Mouse (Mus musculus) heart, adult 11 months (tissue): ENCODE results near the gene Dip2b.

ENCODE experiments used
- DNase-seq: peaks from one replicate; pipeline ENCODE4 v3.0.0; 2022

The Dip2b gene

DNA sequence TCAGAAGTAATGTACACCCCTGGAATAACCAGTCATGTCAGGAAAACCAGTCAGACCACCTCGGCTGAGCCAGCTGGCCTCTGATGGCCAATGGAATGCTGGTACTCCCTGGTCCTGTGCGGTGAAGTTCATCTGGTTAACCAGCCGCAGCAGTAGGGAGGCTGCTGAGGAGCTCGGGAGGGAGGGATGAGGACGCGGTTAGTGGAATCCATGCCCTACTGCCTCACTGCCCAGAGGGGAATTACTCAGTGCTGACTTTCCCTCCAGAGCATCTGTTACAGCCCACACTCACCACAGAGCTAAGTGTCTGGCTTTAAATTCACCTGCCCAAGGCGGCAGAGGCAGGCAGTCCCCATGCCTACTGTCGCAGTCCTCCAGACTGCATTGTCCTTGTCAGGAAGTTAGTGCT, 51.2 kb downstream of the Dip2b start:
- DNase-seq, result no peak

DNA sequence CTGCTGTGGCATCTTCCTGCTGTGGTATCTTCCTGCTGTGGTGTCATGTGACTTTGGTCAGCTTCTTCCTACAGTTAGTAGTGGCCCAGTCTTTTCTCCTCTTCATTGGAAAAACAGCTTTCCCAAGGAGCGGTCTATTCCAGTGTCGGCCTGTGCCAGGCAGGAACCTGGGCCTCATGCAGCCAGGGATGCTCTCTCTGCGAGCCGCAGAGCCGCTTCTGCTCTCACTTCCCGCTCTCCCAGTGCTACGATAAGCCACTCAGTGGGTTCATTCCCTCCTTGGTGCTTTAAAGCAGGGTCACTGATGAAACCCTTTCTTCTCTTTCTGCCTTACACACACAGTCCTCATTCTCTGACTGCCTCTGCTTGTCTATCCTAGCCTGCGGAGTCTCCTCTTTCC, 53.4 kb downstream of the Dip2b start:
- no peak for DNase-seq

GRCm38 (mm10) chr15:100092258-100092657, 53.8 kb downstream of the Dip2b start:
- no peak for DNase-seq

DNA sequence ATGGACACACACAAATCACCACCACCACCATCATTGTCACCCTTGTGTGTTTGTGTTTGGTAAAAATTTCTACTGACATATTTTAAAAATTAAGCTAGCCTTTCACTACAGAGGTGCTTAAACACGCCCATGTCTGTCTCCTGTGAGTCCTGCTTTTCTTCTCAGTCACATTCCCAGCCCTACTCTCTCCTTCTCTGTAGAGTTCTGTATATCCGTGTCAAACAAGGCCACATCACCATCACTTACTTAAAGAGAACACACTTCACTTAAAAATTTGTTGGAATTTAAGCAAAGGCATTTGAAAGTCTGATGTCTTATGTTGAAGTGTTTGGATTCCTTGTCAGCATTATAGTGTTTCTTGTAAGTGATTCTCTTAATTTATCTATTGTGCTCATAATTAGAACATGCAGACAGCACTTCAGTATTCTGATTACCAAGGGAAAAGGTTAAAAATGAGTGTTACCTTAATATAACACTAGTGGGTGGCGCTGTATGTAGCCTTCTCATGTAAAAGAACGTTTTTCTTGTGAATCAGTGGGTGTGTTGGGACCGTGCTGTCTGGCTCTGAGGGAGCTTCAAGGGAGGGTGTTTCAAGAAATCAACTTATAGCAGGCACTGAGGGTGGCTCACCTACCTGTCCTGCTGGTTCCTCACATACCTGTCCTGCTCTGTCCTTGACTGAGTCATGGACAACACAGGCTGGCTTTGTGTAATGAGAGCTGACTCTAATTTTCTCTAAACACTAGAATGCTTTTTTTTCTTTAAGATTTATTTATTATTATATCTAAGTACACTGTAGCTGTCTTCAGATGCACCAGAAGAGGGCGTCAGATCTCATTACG, 58.3 kb downstream of the Dip2b start:
- DNase-seq, result no peak

DNA sequence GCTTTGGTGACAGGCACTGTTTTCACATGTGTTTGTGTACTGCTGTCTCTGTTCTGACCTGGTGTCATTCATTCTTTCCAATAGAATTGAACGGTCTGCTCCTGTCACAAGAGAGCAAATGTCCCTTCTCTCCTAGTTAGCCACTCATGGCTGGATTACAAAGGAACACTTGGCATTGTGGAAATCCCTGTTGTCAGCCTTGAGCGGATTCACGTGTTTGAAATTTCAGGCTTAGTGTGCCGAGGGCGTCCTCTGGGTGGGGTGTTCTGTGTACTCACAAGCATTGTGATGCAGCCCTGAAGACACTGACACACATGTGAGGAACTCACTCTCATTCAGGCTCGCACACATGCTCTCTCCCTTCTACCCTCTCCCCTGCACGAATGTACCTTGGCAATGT, 61.9 kb downstream of the Dip2b start:
- DNase-seq, result no peak

DNA sequence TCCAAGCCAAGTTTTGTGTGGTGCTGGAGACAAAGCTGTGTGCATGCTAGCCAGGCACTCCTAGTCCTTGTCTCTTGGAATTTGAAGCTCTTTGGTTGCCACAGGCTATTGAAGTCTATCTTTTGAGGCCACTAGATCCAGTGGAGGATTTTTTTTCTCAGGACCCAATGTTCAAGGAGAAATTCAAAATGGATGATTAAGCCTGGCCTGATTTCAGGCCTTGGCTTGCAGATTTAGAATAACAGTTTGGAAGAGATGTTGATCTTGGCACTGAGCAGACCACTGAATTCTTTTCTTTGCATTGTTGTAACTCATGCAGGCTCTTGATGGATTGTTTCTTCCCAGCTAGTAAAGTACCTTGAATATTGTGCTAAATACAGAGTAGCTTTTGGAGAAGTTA, 62.7 kb downstream of the Dip2b start:
- no peak for DNase-seq

DNA sequence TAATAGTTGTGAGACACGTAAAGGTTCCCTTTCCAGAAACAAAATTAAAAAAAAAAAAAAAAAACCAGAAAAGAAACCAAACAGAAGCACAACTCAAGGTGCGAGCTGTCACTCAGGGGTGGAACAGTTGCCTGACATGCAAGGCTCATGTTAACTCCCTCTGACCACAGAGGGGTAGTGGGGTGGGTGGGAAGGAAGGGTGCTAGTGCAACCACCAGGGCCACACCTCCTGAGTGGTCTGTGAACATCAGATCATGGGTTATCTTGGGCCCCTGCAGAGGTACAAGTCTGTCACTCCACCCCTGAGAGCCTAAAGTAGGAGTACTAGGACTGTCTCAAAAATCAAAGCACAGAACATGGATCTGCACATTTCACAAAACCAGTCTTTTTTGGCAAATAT, 65.7 kb downstream of the Dip2b start:
- DNase-seq, result no peak

DNA sequence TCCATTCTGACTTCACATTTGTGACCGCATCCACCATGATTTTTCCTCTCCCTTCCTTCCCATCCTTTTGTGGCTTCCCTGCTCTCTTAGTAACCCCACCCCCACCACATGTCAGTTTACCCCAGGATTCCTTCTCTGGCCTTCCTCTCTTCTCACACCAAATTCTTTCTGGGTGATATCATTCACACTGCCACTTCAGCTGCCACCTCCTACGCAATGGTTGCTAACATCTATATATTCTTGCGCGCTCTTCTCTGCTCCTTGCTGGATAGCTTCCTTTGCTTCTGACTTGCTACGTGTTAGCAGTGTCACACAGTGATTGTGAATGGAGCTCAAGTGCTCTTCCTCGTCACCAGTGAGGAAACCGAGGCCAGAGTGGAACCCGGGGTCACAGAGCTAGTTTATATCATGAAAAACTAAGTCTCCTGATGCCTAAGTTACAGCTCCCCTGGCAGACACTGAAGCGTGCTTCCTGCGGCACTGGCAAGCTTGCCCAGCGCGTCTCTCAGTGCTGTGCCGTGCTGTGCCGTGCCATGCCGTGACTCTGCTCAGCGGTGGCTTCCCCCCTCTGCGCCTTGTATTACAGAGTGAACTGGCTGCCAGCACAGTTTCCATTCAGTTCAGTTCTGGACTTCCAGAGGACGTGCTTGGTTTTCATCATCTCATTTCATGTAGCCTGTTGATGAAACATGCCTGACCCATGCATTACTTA, 69.8 kb downstream of the Dip2b start:
- DNase-seq, result no peak

DNA sequence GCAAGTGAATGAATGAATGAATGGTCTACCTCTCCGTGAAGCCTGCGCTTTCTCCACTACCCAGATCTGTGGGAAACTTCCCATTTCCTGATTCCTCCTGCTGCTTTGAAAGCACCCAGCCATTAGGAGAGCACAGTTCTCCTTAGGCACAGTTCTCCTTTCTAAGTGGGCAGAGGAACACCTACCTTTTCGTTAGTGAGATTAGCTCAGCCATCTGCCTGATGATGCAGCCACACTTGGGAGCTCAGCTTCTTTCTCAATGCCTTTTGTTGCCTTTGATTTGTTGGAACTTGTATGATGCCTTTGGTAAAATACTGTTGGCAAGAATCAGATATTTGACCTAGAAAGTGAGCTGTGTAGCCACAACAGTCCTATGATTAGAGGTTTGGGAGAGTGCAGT, 71.5 kb downstream of the Dip2b start:
- no peak for DNase-seq

DNA sequence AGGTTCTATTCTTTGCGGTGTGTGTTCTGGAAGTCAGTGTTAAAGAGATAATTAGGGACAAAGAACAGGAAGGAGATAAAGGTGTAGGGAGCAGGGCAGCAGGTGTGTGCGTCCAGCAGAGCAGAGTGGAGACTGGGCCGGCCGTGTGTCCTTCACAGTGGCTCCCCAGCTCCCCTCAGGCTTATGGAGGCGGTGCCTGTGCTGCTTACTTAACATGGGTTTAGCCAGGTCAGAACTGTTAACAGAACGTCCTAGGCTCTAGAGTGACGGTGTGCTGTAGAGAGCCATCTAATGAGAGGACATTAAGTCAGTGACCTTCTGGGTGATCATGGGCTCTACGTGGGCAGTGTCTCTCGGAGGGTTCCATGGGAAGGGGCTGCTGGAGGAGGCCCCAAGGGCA, 73.4 kb downstream of the Dip2b start:
- DNase-seq, result no peak

GRCm38 (mm10) chr15:100112309-100112966, 74.0 kb downstream of the Dip2b start:
- DNase-seq, result no peak

GRCm38 (mm10) chr15:100113343-100114275, 75.1 kb downstream of the Dip2b start:
- DNase-seq, result no peak

DNA sequence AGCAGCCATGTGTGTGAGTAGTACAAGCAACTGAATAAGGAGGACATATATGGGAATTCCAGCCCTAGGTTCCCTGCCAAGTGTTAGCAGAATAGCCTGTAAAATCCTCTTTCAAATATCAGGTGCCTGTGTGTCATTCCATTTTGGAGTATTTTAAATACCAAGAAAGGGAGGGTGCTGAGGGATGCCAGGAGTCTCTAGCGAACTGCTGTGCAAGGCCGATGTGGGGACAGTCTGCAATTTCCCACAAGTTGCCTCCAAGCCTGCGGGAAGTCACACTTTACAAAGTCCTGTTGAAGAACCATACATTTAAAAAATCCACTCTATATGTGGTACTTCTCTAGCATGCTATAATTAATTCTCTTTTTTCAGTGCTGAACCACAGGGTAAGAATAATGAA, 77.0 kb downstream of the Dip2b start:
- no peak for DNase-seq

- no peak for DNase-seq
Observed at GRCm38 (mm10) chr15:100116325-100116724, 77.9 kb downstream of the Dip2b start.

GRCm38 (mm10) chr15:100119225-100119788, 80.8 kb downstream of the Dip2b start:
- DNase-seq, result peak; percentile 87

DNA sequence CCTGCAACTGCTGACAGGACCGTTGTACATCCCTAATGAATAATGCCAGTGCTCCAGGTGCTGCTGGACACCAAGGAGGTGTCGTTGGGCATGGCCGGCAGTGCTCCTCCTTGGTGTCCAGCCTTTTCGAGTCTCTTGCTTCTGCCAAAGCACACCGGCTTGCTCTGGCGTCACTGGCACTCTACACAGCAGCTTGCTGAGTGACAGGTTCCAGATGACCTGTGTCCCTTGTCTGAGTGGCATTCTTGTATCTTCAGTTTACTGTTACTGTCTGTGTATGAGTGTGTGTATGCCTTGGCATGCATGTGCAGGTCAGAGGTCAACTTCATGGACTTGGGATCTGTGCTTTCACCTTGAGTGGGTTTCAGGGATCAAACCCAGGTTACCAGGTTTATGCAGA, 83.0 kb downstream of the Dip2b start:
- peak; percentile 94 for DNase-seq

DNA sequence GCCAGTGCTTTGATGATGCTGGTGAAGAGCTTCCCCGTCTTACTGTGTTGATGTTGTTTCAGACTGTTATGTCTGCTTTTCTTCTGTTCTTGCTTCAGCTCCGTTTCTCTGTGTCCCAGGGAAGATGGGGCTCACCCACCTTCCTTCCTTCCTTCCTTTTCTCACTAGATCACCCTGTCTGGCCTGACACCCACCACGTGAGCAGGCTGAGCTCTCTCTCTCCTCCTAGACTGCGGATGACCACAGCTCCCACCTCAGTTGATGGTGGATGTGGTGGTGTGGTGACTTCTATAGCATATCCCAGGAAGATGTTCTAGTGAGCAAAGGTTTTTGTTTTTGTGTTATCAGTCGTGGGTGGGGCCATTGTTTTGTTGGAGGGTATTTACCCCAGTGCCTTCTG, 85.4 kb downstream of the Dip2b start:
- peak; percentile 92 for DNase-seq

DNA sequence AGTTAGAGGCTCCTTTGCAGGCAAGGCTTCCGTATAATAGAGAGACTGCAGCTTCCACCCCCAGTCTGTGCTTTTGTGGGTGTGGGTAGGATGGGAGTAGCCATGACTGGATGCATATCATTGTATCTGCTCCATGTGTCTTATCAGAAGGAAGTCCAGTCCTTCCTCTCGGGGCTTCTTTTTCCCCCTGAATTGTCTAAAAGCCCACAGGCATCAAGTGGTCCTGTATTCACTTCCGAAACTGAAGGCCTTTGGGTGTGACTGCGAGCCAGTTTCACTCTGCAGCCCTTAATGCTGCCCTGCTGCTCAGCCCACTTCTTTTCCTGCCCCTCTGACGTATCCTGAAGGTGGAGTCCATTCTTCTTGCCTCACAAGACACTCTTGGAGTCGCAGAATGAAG, 86.8 kb downstream of the Dip2b start:
- DNase-seq, result peak; percentile 96

DNA sequence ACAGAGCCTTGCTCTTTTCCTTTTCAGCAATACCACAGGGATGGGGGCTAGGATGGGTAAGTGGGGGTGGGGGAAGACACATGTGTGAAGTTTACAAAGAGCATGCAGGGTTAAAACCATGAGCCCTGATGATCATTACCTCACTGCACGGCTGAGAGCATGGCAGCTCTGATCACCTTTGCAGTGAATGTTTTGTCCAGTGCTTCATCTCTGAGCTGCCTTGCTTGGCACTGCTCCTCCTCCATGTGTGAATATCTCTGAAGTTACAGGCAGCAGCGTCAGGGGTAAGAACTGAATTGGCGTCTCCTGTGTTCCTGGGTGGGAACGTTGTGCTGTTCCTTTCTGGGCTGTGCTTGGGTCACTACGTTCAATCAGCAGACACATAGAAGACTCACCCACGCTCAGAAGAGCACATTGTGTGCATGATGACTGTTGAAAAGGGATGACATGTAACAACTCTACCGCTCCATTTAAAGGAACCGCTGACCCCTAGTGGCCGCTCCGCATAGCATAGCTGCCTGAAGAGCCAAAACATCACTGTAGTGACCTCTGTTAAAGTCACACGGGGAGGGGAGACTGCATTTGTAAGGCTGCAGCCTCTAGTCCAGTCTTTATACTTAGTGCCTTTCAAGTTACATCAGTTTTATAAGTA, 88.1 kb downstream of the Dip2b start:
- DNase-seq, result peak; percentile 98

DNA sequence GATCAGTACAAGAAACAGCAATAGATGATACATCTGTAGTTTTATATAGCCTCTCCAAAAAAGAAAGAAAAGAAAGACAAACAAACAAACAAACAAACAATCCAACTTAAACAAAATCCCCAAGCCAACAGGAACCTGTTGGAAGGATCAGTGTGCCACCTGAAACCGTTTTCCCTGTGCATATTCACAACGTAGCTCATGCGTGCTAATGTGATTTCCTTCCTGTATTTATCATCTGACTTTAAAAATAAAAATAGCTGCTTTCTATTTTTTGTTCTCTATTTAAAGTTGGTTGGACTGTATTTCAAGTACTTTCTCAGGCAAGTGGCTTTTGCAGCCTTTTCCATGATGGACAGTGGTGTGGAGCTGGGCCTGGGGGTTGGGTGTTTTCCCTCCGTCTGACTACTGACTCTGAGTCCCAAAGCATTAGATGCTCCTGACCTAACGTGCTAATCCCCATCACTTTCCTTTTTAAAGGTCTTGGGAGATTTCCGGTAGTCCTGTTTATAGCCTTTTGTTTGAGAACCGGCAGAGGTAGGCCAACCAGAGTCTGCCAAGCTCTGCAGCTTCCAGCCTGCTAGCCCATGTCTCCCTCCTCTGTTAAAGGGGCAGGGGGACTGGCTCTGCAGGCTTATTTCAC, 90.8 kb downstream of the Dip2b start:
- peak; percentile 93 for DNase-seq

DNA sequence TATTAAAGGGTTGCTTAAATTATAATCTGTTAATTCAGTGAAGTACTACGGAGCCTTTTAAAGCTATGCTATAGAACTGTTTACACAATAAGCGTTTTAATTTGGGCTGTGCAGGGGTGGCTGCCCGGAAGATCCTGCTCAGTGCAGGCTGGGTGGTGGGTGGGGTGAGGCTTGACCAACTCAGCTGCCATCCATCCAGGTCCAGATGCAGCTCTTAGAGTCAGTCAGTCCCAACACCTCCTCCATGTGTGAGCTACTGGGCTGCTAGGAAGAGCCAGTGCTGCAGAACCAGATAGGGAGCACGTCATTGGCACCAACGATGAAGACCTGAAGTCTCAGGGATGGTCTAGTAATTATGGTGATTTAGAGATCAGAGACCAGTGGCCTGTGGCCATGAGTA, 101.2 kb downstream of the Dip2b start:
- DNase-seq, result no peak
